Mouse (Mus musculus) adrenal gland (tissue): ENCODE data around the gene Gng7.

ENCODE experiments used
- intact Hi-C: fragments of 180-260 bp; cut with DNase I; formaldehyde crosslinking; loops from one replicate; pipeline ENCODE4 v1.15.1; 2025

Gng7 gene

GRCm38 (mm10) chr10:81026857-81027256 lies 12.1 kb upstream of the Gng7 start:
- intact Hi-C loops: no loop called here

GRCm38 (mm10) chr10:81025639-81026275 lies 11.0 kb upstream of the Gng7 start, which contains the start of gene Diras1:
Gene Diras1 (minus strand): TSS chr10:81025662.
- intact Hi-C loops: no loop called here

- intact Hi-C loops: no loop called here
These were observed 10.4 kb upstream of the Gng7 start for GRCm38 (mm10) chr10:81025047-81025621.

GRCm38 (mm10) chr10:81024346-81024937 lies 9.7 kb upstream of the Gng7 start:
- intact Hi-C loops: no loop called here

- intact Hi-C loops: no loop called here
These were observed 8.0 kb upstream of the Gng7 start for GRCm38 (mm10) chr10:81022744-81023143.

GRCm38 (mm10) chr10:81021547-81022110 lies 6.9 kb upstream of the Gng7 start:
- intact Hi-C loops: no loop called here

- intact Hi-C loops: no loop called here
These were observed 5.5 kb upstream of the Gng7 start for GRCm38 (mm10) chr10:81020207-81020606.

- intact Hi-C loops: no loop called here
These were observed 4.9 kb upstream of the Gng7 start for GRCm38 (mm10) chr10:81019687-81020086.

- intact Hi-C loops: no loop called here
These were observed 3.6 kb upstream of the Gng7 start for GRCm38 (mm10) chr10:81018326-81018725.

GRCm38 (mm10) chr10:81016645-81017044 lies 1.9 kb upstream of the Gng7 start:
- intact Hi-C loops: no loop called here

- intact Hi-C loops: no loop called here
These were observed 921 bp upstream of the Gng7 start for GRCm38 (mm10) chr10:81015666-81016065.

- intact Hi-C loops: no loop called here
These were observed 3.9 kb downstream of the Gng7 start for GRCm38 (mm10) chr10:81010851-81011250.

GRCm38 (mm10) chr10:81007240-81007639 lies 7.5 kb downstream of the Gng7 start:
- intact Hi-C loops: no loop called here

GRCm38 (mm10) chr10:81006005-81006677 lies 8.6 kb downstream of the Gng7 start:
- intact Hi-C loops: no loop called here

- intact Hi-C loops: loop anchor here (5.0 kb wide), 2 partner anchors 41 to 81 kb away; no protein-coding TSS in a partner anchor
These were observed 13.6 kb downstream of the Gng7 start for GRCm38 (mm10) chr10:81001161-81001560.

- intact Hi-C loops: loop anchor here (5.0 kb wide), 2 partner anchors 42 to 82 kb away; no protein-coding TSS in a partner anchor
These were observed 14.3 kb downstream of the Gng7 start for GRCm38 (mm10) chr10:81000197-81001062.

- intact Hi-C loops: loop anchor here (5.0 to 10.0 kb wide), 3 partner anchors 43 to 185 kb away; partner anchors contain the start of gene Jsrp1
These were observed 15.2 kb downstream of the Gng7 start for GRCm38 (mm10) chr10:80999362-81000196.

- intact Hi-C loops: loop anchor here (10.0 kb wide), 1 partner anchor 184 kb away; the partner anchor contains the start of gene Jsrp1
These were observed 16.0 kb downstream of the Gng7 start for GRCm38 (mm10) chr10:80998778-80999177.

GRCm38 (mm10) chr10:80998021-80998420 lies 16.7 kb downstream of the Gng7 start:
- intact Hi-C loops: loop anchor here (10.0 kb wide), 1 partner anchor 183 kb away; the partner anchor contains the start of gene Jsrp1
